Mouse (Mus musculus): ENCODE data around the gene Sox6. TPM values are rescaled to one million over a fixed set of nuclear protein-coding genes. Genes with fewer than 3 reads are reported as not detected.

The Sox6 gene
- polyA plus RNA-seq, 2 experiments: 21.3 to 59.4 TPM

- DNase-seq (ENCODE audit: low spot score) (no peak), ATAC-seq (ENCODE audit: low FRiP score, low read depth) (no peak)
- Histone ChIP-seq H3K4me1 (ENCODE audit: control insufficient read depth, insufficient read depth, low read length) (peaks cover 5% of the 10 kb centered on the region; the same call in 1 of the 2 replicates), H3K9ac (ENCODE audit: low read depth, low read length, severe bottlenecking) (no peak overlapping the region), H3K27me3 (ENCODE audit: control insufficient read depth, insufficient read depth, low read length) (no peaks in the 10 kb centered on the region), H3K4me3 (replicated peaks; ENCODE audit: low read length) (no peak overlapping the region), H3K36me3 (ENCODE audit: control insufficient read depth, insufficient read depth, low read length) (no peaks in the 10 kb centered on the region), H3K4me2 (replicated peaks; ENCODE audit: low read depth, low read length, severe bottlenecking) (no peak overlapping the region), H3K27ac (replicated peaks; ENCODE audit: low read depth, low read length) (no peak overlapping the region), H3K9me3 (ENCODE audit: control insufficient read depth, low read length) (no peaks in the 10 kb centered on the region)
- TF ChIP-seq POLR2A (IDR thresholded peaks at IDR 0.05; ENCODE audit: borderline replicate concordance, extremely low read depth, insufficient read depth, insufficient read length): no peak
- 36% methylated on average over 5 of the region's 5 CpGs for WGBS
These were observed 94.3 kb downstream of the Sox6 start for GRCm38 (mm10) chr7:115944250-115944649.

DNA sequence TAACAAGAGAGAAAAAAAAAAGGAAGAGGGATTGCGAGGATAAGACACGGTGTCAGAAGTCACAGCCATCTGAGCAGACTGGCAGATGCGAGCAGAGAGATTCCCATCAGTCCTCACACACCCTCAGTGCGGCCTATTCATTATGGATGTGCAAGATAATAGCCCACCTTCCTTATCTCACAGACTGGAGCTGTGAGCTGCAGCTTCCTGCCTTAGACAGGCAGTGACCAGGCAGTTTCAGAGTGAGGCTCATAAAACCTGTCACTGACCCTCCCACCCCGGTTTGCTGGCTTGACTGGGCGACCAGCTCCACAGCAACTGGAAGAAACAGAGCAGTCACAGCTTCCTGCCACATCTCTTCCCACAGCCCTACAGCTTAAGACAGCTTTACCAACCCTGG, 96.8 kb downstream of the Sox6 start:
- 39% methylated on average over 6 of the region's 6 CpGs for WGBS
- no peaks in the 10 kb centered on the region for H3K27me3 ChIP-seq (ENCODE audit: control insufficient read depth, insufficient read depth, low read length)
- no peak overlapping the region for H3K4me2 ChIP-seq (replicated peaks; ENCODE audit: low read depth, low read length, severe bottlenecking)
- no peaks in the 10 kb centered on the region for H3K36me3 ChIP-seq (ENCODE audit: control insufficient read depth, insufficient read depth, low read length)
- ATAC-seq (ENCODE audit: low FRiP score, low read depth) (no peak), DNase-seq (ENCODE audit: low spot score) (no peak)
- peaks cover 13% of the 10 kb centered on the region; the same call in 1 of the 2 replicates for H3K4me1 ChIP-seq (ENCODE audit: control insufficient read depth, insufficient read depth, low read length)
- no peak for TF ChIP-seq POLR2A (IDR thresholded peaks at IDR 0.05; ENCODE audit: borderline replicate concordance, extremely low read depth, insufficient read depth, insufficient read length)
- H3K9me3 ChIP-seq (ENCODE audit: control insufficient read depth, low read length): no peaks in the 10 kb centered on the region
- no peak overlapping the region for H3K4me3 ChIP-seq (replicated peaks; ENCODE audit: low read length)
- H3K9ac ChIP-seq (ENCODE audit: low read depth, low read length, severe bottlenecking): no peak overlapping the region
- no peak overlapping the region for H3K27ac ChIP-seq (replicated peaks; ENCODE audit: low read depth, low read length)

DNA sequence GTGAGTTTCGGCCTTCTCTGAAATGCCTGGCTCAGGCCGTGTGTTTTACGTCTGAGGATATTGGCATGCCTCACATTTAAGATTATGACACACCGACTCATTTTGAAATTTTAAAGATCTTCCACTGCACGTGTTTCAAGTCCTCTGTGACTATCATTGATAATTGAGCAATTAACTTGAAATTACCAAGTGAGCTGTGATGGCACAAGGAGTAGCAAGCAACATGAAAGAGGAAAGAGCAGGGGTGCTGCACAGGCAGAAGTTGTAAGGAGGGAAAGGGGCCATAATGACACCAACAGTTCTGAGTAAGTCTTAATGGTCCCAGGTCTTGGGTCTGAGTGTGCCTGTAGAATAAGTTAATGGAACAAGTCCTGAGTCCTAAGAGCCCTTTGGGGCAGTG, 99.3 kb downstream of the Sox6 start:
- no peaks in the 10 kb centered on the region for H3K27me3 ChIP-seq (ENCODE audit: control insufficient read depth, insufficient read depth, low read length)
- no peak overlapping the region for H3K4me2 ChIP-seq (replicated peaks; ENCODE audit: low read depth, low read length, severe bottlenecking)
- H3K4me1 ChIP-seq (ENCODE audit: control insufficient read depth, insufficient read depth, low read length): peaks cover 12% of the 10 kb centered on the region; the same call in 1 of the 2 replicates
- no peak overlapping the region for H3K4me3 ChIP-seq (replicated peaks; ENCODE audit: low read length)
- no peak for TF ChIP-seq POLR2A (IDR thresholded peaks at IDR 0.05; ENCODE audit: borderline replicate concordance, extremely low read depth, insufficient read depth, insufficient read length)
- WGBS: 55% methylated on average over 5 of the region's 5 CpGs
- no peaks in the 10 kb centered on the region for H3K36me3 ChIP-seq (ENCODE audit: control insufficient read depth, insufficient read depth, low read length)
- H3K9ac ChIP-seq (ENCODE audit: low read depth, low read length, severe bottlenecking): no peak overlapping the region
- ATAC-seq (ENCODE audit: low FRiP score, low read depth) (no peak), DNase-seq (ENCODE audit: low spot score) (no peak)
- no peaks in the 10 kb centered on the region for H3K9me3 ChIP-seq (ENCODE audit: control insufficient read depth, low read length)
- no peak overlapping the region for H3K27ac ChIP-seq (replicated peaks; ENCODE audit: low read depth, low read length)

DNA sequence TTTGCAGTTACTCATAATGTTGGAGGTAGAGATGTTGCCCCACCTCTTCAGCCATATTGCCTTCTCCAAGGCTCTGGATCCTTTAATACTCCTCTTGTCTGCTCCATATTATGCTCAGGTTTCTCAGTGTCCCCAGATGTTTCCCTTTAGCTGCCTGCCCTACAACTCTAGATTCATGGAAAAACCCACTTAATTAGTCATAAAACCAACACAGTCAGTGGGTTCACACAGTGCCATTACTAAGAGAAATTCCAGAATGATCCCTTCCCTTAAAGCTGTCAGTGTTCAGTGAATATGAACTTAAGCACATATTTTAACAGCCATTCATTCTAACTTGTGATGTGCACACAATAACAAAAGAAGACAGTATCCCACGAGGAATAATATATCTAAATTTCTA, 101.7 kb downstream of the Sox6 start:
- no peak overlapping the region for H3K4me2 ChIP-seq (replicated peaks; ENCODE audit: low read depth, low read length, severe bottlenecking)
- H3K4me1 ChIP-seq (ENCODE audit: control insufficient read depth, insufficient read depth, low read length): peaks cover 12% of the 10 kb centered on the region; the same call in 1 of the 2 replicates
- no peak for TF ChIP-seq POLR2A (IDR thresholded peaks at IDR 0.05; ENCODE audit: borderline replicate concordance, extremely low read depth, insufficient read depth, insufficient read length)
- no peak for ATAC-seq (ENCODE audit: low FRiP score, low read depth)
- no peak overlapping the region for H3K27ac ChIP-seq (replicated peaks; ENCODE audit: low read depth, low read length)
- no peaks in the 10 kb centered on the region for H3K9me3 ChIP-seq (ENCODE audit: control insufficient read depth, low read length)
- no peaks in the 10 kb centered on the region for H3K27me3 ChIP-seq (ENCODE audit: control insufficient read depth, insufficient read depth, low read length)
- no peak overlapping the region for H3K4me3 ChIP-seq (replicated peaks; ENCODE audit: low read length)
- no peak for DNase-seq (ENCODE audit: low spot score)
- 40% methylated on average over 1 of the region's 1 CpGs for WGBS
- H3K9ac ChIP-seq (ENCODE audit: low read depth, low read length, severe bottlenecking): no peak overlapping the region
- H3K36me3 ChIP-seq (ENCODE audit: control insufficient read depth, insufficient read depth, low read length): no peaks in the 10 kb centered on the region

- Histone ChIP-seq H3K9me3 (ENCODE audit: control insufficient read depth, low read length) (no peaks in the 10 kb centered on the region), H3K4me1 (ENCODE audit: control insufficient read depth, insufficient read depth, low read length) (peaks cover 6% of the 10 kb centered on the region), H3K27me3 (ENCODE audit: control insufficient read depth, insufficient read depth, low read length) (no peaks in the 10 kb centered on the region), H3K4me3 (replicated peaks; ENCODE audit: low read length) (no peak overlapping the region), H3K36me3 (ENCODE audit: control insufficient read depth, insufficient read depth, low read length) (no peaks in the 10 kb centered on the region), H3K27ac (replicated peaks; ENCODE audit: low read depth, low read length) (no peak overlapping the region), H3K4me2 (replicated peaks; ENCODE audit: low read depth, low read length, severe bottlenecking) (no peak overlapping the region), H3K9ac (ENCODE audit: low read depth, low read length, severe bottlenecking) (no peak overlapping the region)
- ATAC-seq (ENCODE audit: low FRiP score, low read depth): no peak
- TF ChIP-seq POLR2A (IDR thresholded peaks at IDR 0.05; ENCODE audit: borderline replicate concordance, extremely low read depth, insufficient read depth, insufficient read length): no peak
- no peak for DNase-seq (ENCODE audit: low spot score)
- WGBS: 93% methylated on average over 1 of the region's 1 CpGs
These were observed 123.3 kb downstream of the Sox6 start for GRCm38 (mm10) chr7:115915338-115915737.

DNA sequence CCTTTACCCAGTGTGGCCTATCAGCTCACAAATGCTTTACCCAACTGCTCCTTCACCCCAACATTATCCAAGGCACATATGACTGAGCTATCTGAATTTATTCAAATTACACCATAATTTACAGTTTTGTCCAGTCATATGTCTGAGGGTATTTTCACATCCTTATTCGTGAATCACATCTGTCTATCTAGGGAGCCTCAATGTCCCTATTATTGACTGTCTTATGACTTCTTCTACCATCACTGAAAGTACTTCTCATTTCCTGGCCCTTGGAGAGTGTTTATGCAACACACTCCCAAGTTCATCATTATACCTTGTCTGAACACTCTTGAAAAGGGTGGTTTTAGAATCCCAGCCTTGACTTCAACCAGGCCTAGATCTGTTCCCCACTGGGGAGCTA, 128.3 kb downstream of the Sox6 start:
- H3K4me1 ChIP-seq (ENCODE audit: control insufficient read depth, insufficient read depth, low read length): no peaks in the 10 kb centered on the region
- H3K9ac ChIP-seq (ENCODE audit: low read depth, low read length, severe bottlenecking): no peak overlapping the region
- no peak for TF ChIP-seq POLR2A (IDR thresholded peaks at IDR 0.05; ENCODE audit: borderline replicate concordance, extremely low read depth, insufficient read depth, insufficient read length)
- no peak overlapping the region for H3K4me3 ChIP-seq (replicated peaks; ENCODE audit: low read length)
- whole genome bisulfite sequencing: 90% methylated on average over 1 of the region's 1 CpGs
- H3K36me3 ChIP-seq (ENCODE audit: control insufficient read depth, insufficient read depth, low read length): no peaks in the 10 kb centered on the region
- H3K27me3 ChIP-seq (ENCODE audit: control insufficient read depth, insufficient read depth, low read length): no peaks in the 10 kb centered on the region
- ATAC-seq (ENCODE audit: low FRiP score, low read depth) (no peak), DNase-seq (ENCODE audit: low spot score) (no peak)
- H3K27ac ChIP-seq (replicated peaks; ENCODE audit: low read depth, low read length): no peak overlapping the region
- no peaks in the 10 kb centered on the region for H3K9me3 ChIP-seq (ENCODE audit: control insufficient read depth, low read length)
- no peak overlapping the region for H3K4me2 ChIP-seq (replicated peaks; ENCODE audit: low read depth, low read length, severe bottlenecking)
